Mouse (Mus musculus) CH12.LX (cell line): ENCODE data around the gene Galnt6.

Experiments used
- CTCF ChIP-seq, 2 experiments: IDR thresholded peaks in 1 of 2; conservative IDR thresholded peaks in 1 of 2; 2 replicates each; pipeline ENCODE4 v1.5.1; 2011 to 2012; ENCODE audit warnings: low read depth in 2 of 2, low read length in 2 of 2, improper control_type of control experiment in 1 of 2, inconsistent platforms in 1 of 2, mild to moderate bottlenecking in 1 of 2, moderate library complexity in 1 of 2
- EP300 ChIP-seq: IDR thresholded peaks from 2 replicates; pipeline ENCODE4 v1.6.1; 2011; ENCODE audit warnings: low read length, improper control_type of control experiment
- ZC3H11A ChIP-seq: IDR thresholded peaks from 2 replicates; pipeline ENCODE4 v1.6.1; 2012; ENCODE audit warnings: low read depth, mild to moderate bottlenecking, inconsistent platforms, low read length, improper control_type of control experiment

- TF ChIP-seq ZC3H11A (no peak), CTCF (conservative IDR thresholded peaks at IDR 0.05 in 1 of 2, IDR thresholded peaks at IDR 0.05 in 1 of 2; ENCODE audit: low read depth in 2 of 2, low read length in 2 of 2) (no peak), EP300 (no peak)
Measured at GRCm38 (mm10) chr15:100684450-100684849, 44.7 kb downstream of the Galnt6 start.
